Mouse (Mus musculus) adrenal gland, postnatal 4 days (tissue): ENCODE results near the gene Fam92b. TPM values are rescaled to one million over a fixed set of nuclear protein-coding genes. Genes with fewer than 3 reads are reported as not detected.
A peak's percentile ranks its signal among the peaks of the same experiment; 100 is the strongest.

ENCODE experiments used
- DNase-seq, 2 experiments: peaks; one replicate each; pipeline ENCODE4 v3.0.0; 2021 to 2022; ENCODE audit warnings: low spot score in 2 of 2, mixed read lengths in 2 of 2
- total RNA-seq, 2 experiments: library from RNA; stranded (reverse); gene quantifications; 2 replicates each; pipeline ENCODE4 v1.2.3; 2021

Fam92b gene
- total RNA-seq, 2 experiments from 2014 or later: 1.6 to 2.3 TPM

DNA sequence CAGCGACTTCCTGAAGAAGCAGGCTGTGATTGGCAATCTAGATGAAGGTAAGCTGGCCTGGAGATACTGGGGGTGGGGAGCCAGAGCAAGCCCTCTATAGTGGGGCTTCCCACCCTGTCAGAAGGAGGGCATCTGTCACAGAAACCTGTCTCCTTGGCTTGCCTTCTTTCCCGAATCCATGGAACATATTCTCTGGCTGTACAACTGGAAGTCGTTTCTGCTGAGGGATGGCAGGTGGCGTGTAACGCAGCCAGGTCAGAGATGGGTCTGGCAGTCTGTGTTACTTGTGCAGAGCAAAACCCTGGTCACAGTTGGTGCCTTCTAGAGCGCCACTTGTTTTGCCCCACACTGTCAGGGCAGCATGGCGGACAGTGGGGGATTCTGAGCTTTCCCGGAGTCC lies 16.9 kb downstream of the Fam92b start:
- DNase-seq: no peak

DNA sequence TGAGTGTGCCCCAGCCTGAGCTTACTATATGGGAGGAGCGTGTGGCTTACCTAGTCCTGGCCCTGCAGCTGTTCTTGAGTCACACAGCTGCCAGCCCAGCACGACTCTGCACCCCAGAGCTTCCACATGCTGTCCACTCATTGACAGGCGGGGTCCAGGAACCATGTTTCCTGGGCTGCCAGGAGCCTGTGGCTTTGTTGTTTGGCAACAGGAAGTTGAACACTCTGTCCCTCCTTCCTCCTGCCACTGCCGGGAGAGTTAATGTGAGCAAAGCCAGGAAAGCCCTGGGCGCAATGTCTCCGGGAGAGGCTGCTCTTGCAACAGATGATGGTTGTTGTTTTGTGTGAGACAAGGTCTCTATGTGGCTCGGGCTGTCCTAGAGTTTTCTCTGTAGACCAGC lies 24.6 kb downstream of the Fam92b start:
- peak in 1 of 2 experiments; percentile 27 for DNase-seq

DNA sequence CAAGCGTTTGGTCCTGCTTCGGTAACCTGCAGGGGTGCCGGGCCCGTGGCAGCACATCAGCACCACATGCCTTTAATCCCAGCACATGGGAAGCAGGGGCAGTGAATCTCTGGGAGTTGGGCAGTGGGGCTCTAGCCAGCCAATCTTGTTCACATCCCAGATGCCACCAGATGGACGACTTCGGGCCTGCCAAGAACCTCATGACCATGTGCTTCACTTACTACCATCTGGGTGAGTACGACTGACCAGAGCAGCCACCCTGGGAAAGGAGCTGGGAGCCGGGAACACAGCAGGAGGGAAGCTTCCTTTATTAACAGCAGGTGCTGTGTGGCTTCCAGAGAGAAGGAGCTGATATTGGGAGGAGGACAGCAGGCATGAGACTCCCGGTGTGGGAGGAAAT lies 26.1 kb downstream of the Fam92b start:
- no peak for DNase-seq

DNA sequence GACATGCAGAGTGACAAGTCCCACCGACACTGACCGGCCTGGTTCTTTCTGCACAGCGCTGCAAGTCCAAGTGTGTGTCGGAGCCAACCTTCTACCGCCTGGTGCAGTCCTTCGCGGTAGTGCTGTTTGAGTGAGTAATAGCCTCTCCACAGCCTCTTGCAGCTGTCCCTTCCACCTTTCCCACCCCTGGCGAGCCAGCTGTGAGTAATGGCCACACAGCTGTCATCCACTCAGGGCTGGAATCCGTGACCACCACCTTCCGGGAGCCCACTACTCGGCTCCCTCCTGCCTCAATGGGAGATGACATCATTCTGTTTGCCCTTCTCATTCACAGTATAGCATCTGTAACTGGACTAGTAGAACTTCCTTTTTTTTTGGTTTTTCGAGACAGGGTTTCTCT lies 27.2 kb downstream of the Fam92b start:
- no peak for DNase-seq

DNA sequence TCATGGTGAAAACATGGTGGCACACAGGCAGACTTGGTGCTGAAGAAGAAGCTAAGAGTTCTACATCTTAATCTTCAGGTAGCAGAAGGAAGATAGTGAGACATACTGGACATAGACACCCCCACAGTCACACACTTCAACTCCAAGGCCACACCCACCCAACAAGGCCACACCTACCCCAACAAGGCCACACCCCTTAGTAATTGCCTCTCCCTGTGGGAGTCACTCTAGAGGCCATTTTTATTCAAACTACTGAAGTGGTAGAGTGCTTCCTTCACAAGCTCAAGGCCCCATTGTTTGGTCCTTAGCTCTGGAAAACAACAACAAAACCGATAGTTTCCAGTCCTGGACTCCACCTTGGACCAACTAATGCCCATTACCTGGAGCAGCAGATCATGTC lies 31.2 kb downstream of the Fam92b start:
- no peak for DNase-seq

DNA sequence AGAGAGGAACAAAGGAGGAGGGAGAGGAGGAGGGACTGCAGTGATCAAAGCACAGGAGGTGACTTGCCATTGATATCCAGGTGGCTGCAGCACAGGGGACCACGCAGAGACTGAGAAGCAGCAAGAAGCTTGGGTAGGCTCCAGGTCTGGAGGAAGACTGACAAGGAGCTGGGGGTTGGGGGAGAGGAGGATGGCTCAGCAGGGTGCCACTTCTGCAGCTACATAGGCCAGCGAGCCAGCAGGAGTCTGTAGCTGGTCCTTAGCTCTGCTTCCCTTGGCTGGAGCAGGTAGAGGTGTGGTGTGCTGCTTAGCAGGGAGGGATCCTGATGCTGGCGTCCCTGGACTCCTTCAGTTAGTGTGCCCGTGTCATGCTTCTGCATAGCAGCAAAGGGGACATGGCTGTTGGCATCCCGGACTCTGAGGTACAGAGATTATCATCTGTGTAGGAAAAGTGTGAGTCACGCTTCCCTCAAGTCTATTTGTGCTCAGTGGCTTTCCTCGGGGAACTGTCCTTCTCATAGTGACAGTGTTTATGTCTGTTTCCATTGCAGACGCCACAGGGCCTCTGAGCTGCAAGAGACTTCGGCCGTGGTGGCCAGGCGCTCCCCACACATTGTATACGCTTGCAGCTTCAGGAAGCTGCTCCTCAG lies 32.5 kb downstream of the Fam92b start:
- DNase-seq: no peak

DNA sequence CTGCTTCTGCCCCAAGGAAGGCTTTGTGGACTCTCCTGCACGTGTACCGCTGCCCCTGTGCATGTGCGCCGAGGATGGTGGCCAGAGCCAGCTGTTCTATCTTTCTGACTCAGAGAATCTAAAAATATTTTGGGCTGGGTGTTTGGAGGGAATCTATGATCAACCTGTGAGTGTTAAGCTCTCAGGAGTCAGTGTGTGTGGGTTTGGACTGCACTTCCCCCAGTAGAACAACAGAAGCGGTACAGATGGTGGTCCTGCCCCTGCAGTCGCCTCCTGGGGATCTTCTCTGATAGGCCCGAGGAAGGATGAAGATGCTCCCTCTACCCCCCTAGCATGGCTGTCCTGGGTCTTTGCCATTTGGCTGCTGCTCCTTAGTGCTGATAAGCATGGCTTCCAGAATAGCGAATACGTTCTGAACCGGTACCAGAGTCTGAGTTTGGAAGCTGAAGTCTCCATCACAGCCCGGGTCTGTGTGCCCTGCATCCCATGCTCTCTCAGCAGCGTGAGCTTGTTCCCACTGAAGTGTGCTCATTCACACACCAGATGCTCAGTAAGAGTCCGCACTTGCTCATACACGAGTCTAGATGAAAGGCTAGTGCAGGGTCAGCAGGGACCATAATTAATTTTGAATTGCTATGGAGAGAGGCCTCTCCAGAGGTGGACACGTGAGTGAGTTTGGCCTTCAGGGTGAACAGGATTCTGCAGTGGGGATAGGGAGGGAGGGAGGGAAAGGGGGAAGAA lies 33.2 kb downstream of the Fam92b start:
- DNase-seq: no peak

DNA sequence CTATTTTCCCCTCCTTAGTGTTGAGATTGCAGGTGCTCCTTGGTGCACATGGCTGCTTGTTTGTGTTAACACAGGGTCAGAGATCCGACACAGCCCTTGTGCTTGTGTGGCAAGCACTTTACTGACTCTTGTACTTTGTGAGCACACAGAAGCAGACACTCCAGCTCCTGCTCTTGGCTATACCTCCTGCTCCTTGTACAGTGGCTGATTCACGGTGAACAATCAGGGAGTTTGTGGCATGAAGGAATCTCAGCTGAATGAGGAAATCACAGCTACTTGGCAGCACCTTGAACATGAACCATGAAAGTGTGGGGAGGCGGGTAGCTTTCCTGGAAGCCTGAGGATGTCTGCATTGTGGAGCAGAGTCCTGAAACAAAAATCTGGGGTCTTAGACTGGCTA lies 36.5 kb downstream of the Fam92b start:
- DNase-seq: no peak

DNA sequence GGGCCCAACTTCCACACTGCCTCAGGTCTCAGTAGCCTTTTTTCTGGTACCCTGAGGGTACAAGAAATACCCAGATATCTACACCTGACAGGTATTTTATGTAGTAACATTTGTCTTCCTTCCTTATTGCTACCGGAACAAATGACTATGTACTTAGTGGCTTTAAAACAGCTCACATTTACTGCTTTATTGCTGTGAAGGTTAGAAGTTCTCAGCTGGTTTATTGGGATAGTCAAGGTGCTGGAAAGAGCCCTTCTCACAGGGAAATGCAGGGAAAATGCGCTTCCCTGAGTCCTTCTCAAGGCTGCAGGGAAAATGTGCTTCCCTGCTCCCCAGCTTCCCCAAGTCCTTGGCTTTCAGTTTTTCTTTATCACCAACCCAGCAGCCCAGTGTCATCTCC lies 38.3 kb downstream of the Fam92b start:
- no peak for DNase-seq

DNA sequence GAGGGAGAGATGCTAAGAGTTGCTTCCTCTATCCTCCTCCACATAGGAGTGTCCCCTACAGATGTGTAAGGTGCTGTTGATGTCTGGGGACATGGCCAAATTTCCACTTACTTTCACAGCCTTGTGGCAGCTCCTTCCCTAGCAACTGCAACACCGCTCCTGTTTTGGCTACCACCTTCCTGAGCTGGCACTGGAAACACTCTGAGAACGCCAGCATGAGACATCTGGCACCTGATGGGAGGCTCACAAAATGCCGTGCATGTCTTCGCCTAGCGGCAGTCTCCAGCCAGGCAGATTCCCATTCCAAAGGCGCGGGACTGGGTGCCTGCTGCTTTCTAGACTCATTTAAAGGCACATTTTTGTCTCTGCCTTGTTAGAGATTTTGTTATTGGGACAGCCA lies 40.6 kb downstream of the Fam92b start:
- DNase-seq: no peak

DNA sequence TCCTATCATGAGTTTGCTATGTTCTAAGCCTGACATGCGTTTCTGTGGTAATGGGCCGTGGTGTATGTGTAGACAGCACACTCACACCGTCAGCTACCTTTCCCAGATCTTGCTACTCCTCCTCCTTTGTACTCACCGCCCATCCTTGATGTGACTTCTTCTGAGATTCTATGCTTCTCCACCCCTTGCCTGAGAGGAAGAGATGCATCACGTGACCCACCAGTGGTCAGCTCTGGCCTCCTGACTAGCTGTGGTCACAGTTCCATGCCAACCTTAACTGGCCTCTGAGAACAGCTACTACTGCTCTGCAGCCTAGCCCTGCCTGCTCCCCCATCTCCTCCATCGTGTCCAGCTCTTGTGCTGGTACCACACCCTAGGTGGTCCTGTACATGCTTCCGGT lies 41.6 kb downstream of the Fam92b start:
- no peak for DNase-seq

DNA sequence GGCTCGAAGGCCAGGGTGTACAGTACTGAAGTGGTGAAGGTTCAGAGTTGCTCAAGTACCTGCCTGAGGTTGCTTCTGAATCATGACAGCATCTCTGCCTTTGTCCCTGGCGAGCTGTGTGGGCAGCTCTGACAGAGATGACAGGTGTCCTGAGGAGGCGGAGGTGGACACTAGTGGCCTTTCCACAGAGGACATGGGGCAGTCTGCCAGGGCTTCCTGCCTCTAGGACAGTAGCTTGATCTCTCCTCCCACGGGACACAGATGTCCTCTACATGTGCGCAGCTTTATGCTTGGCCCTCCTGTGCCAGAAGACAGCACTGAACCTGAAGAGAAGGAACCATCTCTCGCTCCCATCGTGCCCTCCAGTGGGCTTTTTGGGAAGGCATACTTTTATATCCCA lies 44.1 kb downstream of the Fam92b start:
- no peak for DNase-seq

DNA sequence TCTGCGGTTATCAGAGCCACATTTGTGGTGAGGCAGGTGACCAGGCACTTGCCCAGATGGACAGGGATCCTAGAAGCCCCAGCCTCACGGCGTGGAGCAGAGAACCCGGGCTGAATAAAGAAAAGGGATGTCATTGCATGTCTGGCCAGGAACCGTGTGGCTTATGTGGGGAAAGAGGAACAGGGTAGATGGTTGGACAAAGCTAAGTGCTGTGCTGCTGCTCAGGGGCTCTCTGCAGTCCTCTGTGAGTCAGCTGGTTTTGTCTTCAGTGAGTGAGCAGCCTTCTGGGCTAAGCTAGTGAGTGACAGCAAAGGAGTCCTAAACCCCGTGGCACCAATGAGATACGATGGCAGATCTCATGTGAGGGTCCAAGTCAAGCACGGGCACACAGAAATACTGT lies 46.1 kb downstream of the Fam92b start:
- DNase-seq: no peak

DNA sequence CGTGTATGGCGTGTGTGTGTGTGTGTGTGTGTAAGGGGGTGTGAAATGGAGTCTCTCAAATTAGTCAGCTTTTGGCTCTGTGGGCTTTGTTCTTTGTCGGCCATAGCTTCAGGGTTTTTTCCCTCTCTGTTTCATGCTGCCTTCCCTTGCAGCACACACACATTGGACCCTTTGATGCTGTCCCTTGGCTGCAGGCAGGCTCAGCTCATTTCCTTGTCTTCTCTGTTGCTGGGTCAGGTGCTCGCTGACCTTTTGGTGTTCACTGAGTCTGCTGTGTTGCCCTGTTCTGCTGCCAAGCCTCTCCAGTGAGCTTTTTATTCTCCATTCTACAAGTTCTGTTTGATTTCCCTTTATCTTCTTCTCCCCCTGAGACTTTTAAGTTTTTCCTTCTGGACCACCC lies 47.7 kb downstream of the Fam92b start:
- no peak for DNase-seq

DNA sequence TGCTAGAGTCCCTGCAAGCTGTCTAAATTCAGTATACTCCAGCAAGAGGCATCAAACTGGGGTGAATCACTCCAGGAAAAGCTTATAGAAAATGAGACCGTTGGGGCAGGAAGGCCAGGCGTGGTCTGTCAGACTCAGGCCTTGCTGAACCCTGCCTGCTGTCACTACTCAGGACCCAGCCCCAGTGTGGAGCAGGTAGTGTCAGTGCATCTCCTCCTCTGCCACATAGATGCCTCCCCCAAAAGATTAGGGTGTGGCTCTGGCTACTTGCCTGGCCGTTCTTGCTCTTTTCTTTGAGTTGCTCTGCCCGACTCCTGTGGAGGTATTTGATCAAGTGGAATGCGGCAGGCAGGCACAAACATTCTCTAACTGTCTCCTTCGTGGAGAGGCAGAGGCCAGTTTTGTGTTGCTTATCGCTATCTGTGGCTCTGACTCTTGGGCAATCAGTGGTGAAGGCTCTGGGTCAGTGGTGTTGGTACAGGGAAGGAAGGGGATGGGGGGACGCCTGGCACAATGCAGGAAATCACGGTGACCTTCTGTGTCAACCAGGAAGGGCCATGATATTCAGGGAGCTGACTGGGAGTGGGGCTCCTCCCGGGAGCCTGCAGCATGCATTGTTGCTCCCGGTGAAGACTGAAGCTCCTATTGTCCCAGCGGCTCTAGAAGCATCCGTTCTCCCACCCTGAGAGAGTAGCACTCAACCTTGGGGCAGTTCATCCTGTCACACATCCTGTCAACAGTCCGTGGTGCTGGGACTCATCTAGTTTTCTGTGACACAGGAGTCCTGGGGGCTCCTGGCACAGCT lies 50.7 kb downstream of the Fam92b start:
- DNase-seq: no peak

DNA sequence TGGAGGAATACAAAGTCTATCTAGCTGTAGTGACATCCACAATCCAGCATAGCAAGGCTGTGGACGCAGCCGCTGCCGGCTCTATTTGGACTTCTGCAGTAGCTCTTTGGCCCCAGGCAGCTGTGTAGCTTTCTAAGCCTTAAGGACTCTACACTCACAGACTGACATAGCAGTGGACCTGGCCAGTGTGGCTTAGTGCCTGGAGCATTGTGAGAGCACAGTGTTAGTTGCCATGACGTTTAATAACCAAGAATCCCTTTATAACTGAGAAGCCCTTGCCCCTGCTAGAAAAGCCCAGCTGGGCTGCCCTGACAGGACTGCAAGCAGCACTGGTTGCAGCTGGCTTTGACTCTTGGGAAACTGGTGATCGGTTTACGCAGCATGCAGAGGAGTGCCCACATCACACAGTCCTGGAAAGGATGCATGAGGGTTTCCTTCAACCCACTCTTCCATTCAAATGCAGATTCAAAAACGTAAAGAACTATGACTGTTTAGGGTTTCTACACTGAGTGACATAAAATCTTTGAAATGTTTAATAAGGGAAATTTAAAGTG lies 52.4 kb downstream of the Fam92b start:
- no peak for DNase-seq

DNA sequence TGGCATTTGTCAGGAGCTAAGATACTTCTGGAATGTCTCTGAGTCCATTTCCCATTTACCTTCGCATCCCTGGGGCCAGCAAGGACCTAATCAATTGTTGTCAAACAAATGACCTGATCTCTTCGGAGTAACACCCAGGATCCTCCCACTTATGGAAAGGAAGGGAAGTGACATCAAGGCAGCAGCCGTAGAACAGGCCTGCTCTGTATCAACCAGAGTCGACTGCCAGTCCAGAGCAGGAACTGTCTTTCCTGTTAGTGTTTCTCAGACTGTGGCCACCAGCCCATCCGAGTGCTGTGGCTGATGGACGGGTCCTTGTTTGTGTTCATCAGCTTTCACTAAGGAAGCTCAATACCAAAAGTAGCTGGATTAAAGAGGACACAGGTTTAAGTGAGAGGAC lies 53.0 kb downstream of the Fam92b start:
- no peak for DNase-seq

DNA sequence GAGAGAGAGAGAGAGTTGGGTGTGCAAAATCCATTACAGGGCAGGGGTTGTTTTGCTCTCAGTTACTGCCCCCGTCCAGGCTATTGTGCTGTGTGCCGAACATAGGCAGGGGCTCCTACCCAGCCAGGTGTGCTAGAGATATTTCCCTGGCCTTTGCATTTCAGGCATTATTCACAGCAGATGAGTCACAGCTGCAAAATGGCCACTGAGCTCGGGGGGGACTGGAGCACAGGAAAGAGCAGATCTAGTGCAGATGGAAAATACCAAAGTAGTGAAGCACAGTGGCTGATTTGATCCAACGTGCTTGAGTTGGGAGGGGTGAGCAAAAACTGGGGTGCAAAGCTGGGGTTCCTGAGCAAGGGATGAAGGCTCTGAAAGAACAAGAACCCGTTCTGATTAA lies 56.3 kb downstream of the Fam92b start:
- DNase-seq: no peak

DNA sequence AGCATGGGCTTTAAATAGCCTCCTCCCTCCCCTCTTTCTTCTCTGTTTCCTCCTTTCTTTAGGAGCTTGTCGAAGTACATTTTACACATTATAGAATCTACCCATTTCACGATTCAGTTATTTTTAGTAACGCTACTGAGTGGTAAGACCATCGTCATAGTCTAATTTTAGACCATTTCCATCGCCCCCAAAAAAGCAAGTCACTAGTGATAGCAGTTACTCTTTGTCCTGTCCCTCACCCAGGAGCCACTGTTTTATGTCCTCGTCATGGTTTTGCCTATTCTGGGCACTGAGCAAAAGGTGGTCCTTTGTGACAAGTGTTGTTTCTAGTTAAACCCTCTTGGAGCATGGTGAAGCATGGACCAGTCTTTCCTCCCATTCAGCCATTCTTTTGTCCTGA lies 57.3 kb downstream of the Fam92b start:
- no peak for DNase-seq

DNA sequence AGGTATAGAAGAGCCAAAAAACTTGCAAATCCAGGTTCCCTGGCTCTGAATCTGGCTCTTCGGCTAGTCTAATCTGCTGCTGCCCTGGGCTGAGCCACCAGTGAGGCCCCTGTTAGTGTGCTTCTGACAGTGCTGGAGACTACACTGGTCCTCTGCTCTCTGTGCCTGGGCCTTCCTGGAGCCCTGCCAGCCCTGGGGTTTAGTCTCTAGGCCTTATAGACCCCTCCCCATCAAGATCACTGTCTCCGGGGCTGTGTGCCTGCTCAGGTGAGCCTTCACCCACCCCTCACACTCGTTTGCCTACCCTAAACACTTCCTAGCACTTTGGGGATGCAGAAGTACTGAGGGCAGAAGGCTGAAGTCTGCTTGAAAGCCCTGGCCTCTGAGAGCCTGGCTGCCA lies 57.8 kb downstream of the Fam92b start:
- DNase-seq: no peak

DNA sequence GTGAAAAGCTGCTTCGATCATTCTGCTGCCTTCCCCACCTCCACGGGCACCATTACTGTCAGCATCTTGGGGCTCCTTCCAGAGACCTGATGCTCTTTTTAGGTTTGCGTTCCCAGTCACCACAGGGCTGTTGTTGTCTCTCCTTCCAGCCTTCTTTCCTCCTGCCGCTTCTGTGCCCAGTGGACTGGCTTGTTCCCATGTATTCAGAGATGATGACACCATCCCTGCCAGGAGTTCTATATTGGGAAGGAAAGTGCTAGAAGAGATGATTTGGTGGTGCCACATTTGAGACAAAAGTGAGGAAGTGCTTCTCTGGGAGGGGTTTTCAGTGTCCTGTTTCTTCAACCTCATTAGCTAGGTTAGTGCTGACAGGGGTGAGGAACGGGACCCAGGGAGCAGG lies 58.4 kb downstream of the Fam92b start:
- no peak for DNase-seq

DNA sequence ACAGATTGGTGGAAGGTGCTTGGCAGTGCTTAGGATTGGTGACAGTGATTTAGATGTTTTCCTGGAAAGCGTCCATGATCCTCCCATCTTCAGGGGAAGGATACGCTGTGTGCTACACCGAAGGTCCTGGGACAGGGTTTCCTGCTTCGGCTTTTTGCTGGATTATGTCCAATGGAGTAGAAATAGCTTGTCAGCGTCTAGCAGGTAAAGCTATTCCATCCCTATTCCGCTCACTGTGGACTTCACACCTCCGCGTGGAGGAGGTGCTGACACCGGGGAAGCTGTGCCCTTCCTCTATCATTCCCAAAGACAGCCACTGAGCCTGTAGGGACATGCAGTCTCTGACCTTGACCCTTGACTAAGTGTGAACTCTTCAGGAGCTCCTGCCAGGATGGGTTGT lies 59.1 kb downstream of the Fam92b start:
- DNase-seq: no peak
